Mouse (Mus musculus) hindbrain, embryonic 12.5 days (tissue): Measurements from ENCODE around the gene Cenpa. TPM values are rescaled to one million over a fixed set of nuclear protein-coding genes. Genes with fewer than 3 reads are reported as not detected.

Experiments
- ATAC-seq: fragments of 200-750 bp; cut with Nextera tagmentation; 2 replicates; pipeline ENCODE4 v1.8.0; 2017; ENCODE audit warnings: moderate TSS enrichment; ENCODE audit not compliant: low FRiP score
- H3K27ac ChIP-seq: fragments of 300-500 bp; sonication (generic); 2 replicates; pipeline ENCODE4 v1.5.1; 2016; ENCODE audit warnings: mild to moderate bottlenecking
- H3K27me3 ChIP-seq: fragments of 300-500 bp; sonication (generic); 2 replicates; pipeline ENCODE4 v1.6.1; 2016; ENCODE audit warnings: mild to moderate bottlenecking
- H3K36me3 ChIP-seq: fragments of 300-500 bp; sonication (generic); 2 replicates; pipeline ENCODE4 v1.6.1; 2016; ENCODE audit warnings: mild to moderate bottlenecking
- H3K4me1 ChIP-seq: fragments of 300-500 bp; sonication (generic); 2 replicates; pipeline ENCODE4 v1.6.1; 2016
- H3K4me2 ChIP-seq: fragments of 300-500 bp; sonication (generic); replicated peaks from 2 replicates; pipeline ENCODE4 v1.6.1; 2016; ENCODE audit warnings: mild to moderate bottlenecking
- H3K4me3 ChIP-seq: fragments of 300-500 bp; sonication (generic); 2 replicates; pipeline ENCODE4 v1.5.1; 2016; ENCODE audit warnings: mild to moderate bottlenecking
- H3K9ac ChIP-seq: fragments of 300-500 bp; sonication (generic); 2 replicates; pipeline ENCODE4 v1.6.1; 2016; ENCODE audit warnings: mild to moderate bottlenecking, moderate library complexity
- H3K9me3 ChIP-seq: fragments of 300-500 bp; sonication (generic); replicated peaks from 2 replicates; pipeline ENCODE4 v1.6.1; 2016; ENCODE audit warnings: mild to moderate bottlenecking
- WGBS: fragments of 180-500 bp; shearing (Covaris S2); methylation state at CpG from one replicate; pipeline ENCODE4 v1.1.7; 2016; 5-methylcytosine and 5-hydroxymethylcytosine counted together
- polyA plus RNA-seq: library from polyadenylated mRNA; unstranded; fragments of >200 nt; fragmentation: Nextera tagmentation; extraction: Ambion mirVana; gene quantifications from 2 replicates; pipeline ENCODE4 v1.2.1, GENCODE M21; 2016

The Cenpa gene
- polyA plus RNA-seq, 1 experiment from 2014 or later, result 221 TPM

GRCm38 (mm10) chr5:30649558-30649957, 17.0 kb upstream of the Cenpa start:
- H3K9ac ChIP-seq, result no peak overlapping the region
- no peaks in the 10 kb centered on the region for H3K27me3 ChIP-seq
- H3K4me3 ChIP-seq, result no peak overlapping the region
- H3K27ac ChIP-seq, result no peak overlapping the region
- 75% methylated on average over 4 of the region's 4 CpGs for WGBS
- H3K36me3 ChIP-seq, result peaks cover 15% of the 10 kb centered on the region; the same call in 1 of the 2 replicates
- ATAC-seq, result no peak
- peaks cover 21% of the 10 kb centered on the region for H3K4me1 ChIP-seq
- peak overlapping the region; percentile 97; the same call in 1 of the 2 replicates for H3K4me2 ChIP-seq
- no peaks in the 10 kb centered on the region for H3K9me3 ChIP-seq

- WGBS, result 82% methylated on average over 3 of the region's 3 CpGs
- H3K4me1 ChIP-seq, result peaks cover 21% of the 10 kb centered on the region
These were observed 15.8 kb upstream of the Cenpa start for GRCm38 (mm10) chr5:30650756-30651155.

GRCm38 (mm10) chr5:30651554-30651953, 15.0 kb upstream of the Cenpa start:
- WGBS, result 94% methylated on average over 3 of the region's 3 CpGs
- Histone ChIP-seq H3K27me3 (no peaks in the 10 kb centered on the region), H3K9ac (no peak overlapping the region), H3K27ac (no peak overlapping the region), H3K4me3 (no peak overlapping the region), H3K4me1 (peaks cover 21% of the 10 kb centered on the region), H3K4me2 (no peak overlapping the region), H3K9me3 (no peaks in the 10 kb centered on the region), H3K36me3 (peaks cover 35% of the 10 kb centered on the region)
- ATAC-seq, result no peak

More at GRCm38 (mm10) chr5:30650756-30651155, 15.8 kb upstream of the Cenpa start:
- Histone ChIP-seq H3K4me2 (no peak overlapping the region), H3K4me3 (no peak overlapping the region), H3K9ac (no peak overlapping the region), H3K9me3 (no peaks in the 10 kb centered on the region), H3K27me3 (no peaks in the 10 kb centered on the region), H3K36me3 (peaks cover 27% of the 10 kb centered on the region), H3K27ac (no peak overlapping the region)
- ATAC-seq, result no peak

GRCm38 (mm10) chr5:30653246-30653645, 13.3 kb upstream of the Cenpa start:
- peaks cover 52% of the 10 kb centered on the region for H3K36me3 ChIP-seq
- H3K27ac ChIP-seq, result no peak overlapping the region
- H3K9ac ChIP-seq, result no peak overlapping the region
- H3K27me3 ChIP-seq, result no peaks in the 10 kb centered on the region
- H3K4me3 ChIP-seq, result no peak overlapping the region
- ATAC-seq, result no peak
- peaks cover 14% of the 10 kb centered on the region for H3K4me1 ChIP-seq
- no peaks in the 10 kb centered on the region for H3K9me3 ChIP-seq
- 89% methylated on average over 6 of the region's 6 CpGs for WGBS
- no peak overlapping the region for H3K4me2 ChIP-seq

GRCm38 (mm10) chr5:30655042-30655441, 11.5 kb upstream of the Cenpa start:
- Histone ChIP-seq H3K4me2 (no peak overlapping the region), H3K9ac (no peak overlapping the region)

GRCm38 (mm10) chr5:30655526-30656195, 10.9 kb upstream of the Cenpa start:
- no peak overlapping the region for H3K4me2 ChIP-seq
- no peak overlapping the region for H3K9ac ChIP-seq
- no peak overlapping the region for H3K4me3 ChIP-seq
- H3K36me3 ChIP-seq, result peaks cover 61% of the 10 kb centered on the region
- 96% methylated on average over 6 of the region's 6 CpGs for WGBS
- no peaks in the 10 kb centered on the region for H3K27me3 ChIP-seq
- no peak overlapping the region for H3K27ac ChIP-seq
- no peak for ATAC-seq
- H3K9me3 ChIP-seq, result no peaks in the 10 kb centered on the region
- H3K4me1 ChIP-seq, result no peaks in the 10 kb centered on the region

More at GRCm38 (mm10) chr5:30655042-30655441, 11.5 kb upstream of the Cenpa start:
- 89% methylated on average over 8 of the region's 8 CpGs for WGBS
- Histone ChIP-seq H3K9me3 (no peaks in the 10 kb centered on the region), H3K36me3 (peaks cover 61% of the 10 kb centered on the region), H3K27me3 (no peaks in the 10 kb centered on the region), H3K4me1 (no peaks in the 10 kb centered on the region), H3K4me3 (no peak overlapping the region), H3K27ac (no peak overlapping the region)
- ATAC-seq, result no peak

GRCm38 (mm10) chr5:30659042-30659441, 7.5 kb upstream of the Cenpa start:
- Histone ChIP-seq H3K27ac (no peak overlapping the region), H3K27me3 (no peaks in the 10 kb centered on the region), H3K4me1 (no peaks in the 10 kb centered on the region), H3K36me3 (peaks cover 49% of the 10 kb centered on the region), H3K4me3 (no peak overlapping the region), H3K9me3 (no peaks in the 10 kb centered on the region), H3K9ac (no peak overlapping the region), H3K4me2 (no peak overlapping the region)
- 86% methylated on average over 4 of the region's 4 CpGs for WGBS
- ATAC-seq, result no peak

GRCm38 (mm10) chr5:30660278-30660677, 6.3 kb upstream of the Cenpa start:
- Histone ChIP-seq H3K27me3 (no peaks in the 10 kb centered on the region), H3K27ac (no peak overlapping the region), H3K36me3 (peaks cover 38% of the 10 kb centered on the region), H3K9me3 (no peaks in the 10 kb centered on the region), H3K4me1 (no peaks in the 10 kb centered on the region), H3K4me3 (no peak overlapping the region), H3K9ac (no peak overlapping the region), H3K4me2 (no peak overlapping the region)
- 89% methylated on average over 1 of the region's 1 CpGs for WGBS
- ATAC-seq, result no peak

- Histone ChIP-seq H3K4me3 (no peak overlapping the region), H3K9me3 (no peaks in the 10 kb centered on the region), H3K4me1 (no peaks in the 10 kb centered on the region), H3K27ac (no peak overlapping the region), H3K9ac (no peak overlapping the region), H3K4me2 (no peak overlapping the region), H3K36me3 (peaks cover 33% of the 10 kb centered on the region), H3K27me3 (no peaks in the 10 kb centered on the region)
- WGBS, result 92% methylated on average over 5 of the region's 5 CpGs
- ATAC-seq, result no peak
These were observed 5.8 kb upstream of the Cenpa start for GRCm38 (mm10) chr5:30660813-30661212.

GRCm38 (mm10) chr5:30665360-30665759, 1.2 kb upstream of the Cenpa start:
- no peak for ATAC-seq

GRCm38 (mm10) chr5:30665968-30666367, 609 bp upstream of the Cenpa start:
- Histone ChIP-seq H3K4me3 (peak overlapping the region; percentile 75), H3K9ac (peak overlapping the region; percentile 49; the same call in 1 of the 2 replicates), H3K4me1 (peaks cover 16% of the 10 kb centered on the region), H3K9me3 (no peaks in the 10 kb centered on the region), H3K27me3 (no peaks in the 10 kb centered on the region), H3K27ac (0 out of 2 replicates have a peak overlapping the region, but pooled peaks have one; percentile 5), H3K36me3 (peaks cover 13% of the 10 kb centered on the region), H3K4me2 (peak overlapping the region; percentile 85)
- ATAC-seq, result no peak
- 73% methylated on average over 6 of the region's 6 CpGs for WGBS

More at GRCm38 (mm10) chr5:30665360-30665759, 1.2 kb upstream of the Cenpa start:
- no peak overlapping the region for H3K9ac ChIP-seq
- no peak overlapping the region for H3K27ac ChIP-seq
- no peaks in the 10 kb centered on the region for H3K9me3 ChIP-seq
- H3K36me3 ChIP-seq, result peaks cover 10% of the 10 kb centered on the region
- 93% methylated on average over 9 of the region's 9 CpGs for WGBS
- peaks cover 16% of the 10 kb centered on the region for H3K4me1 ChIP-seq
- H3K4me2 ChIP-seq, result no peak overlapping the region
- no peaks in the 10 kb centered on the region for H3K27me3 ChIP-seq
- no peak overlapping the region for H3K4me3 ChIP-seq

GRCm38 (mm10) chr5:30667215-30667614, 638 bp downstream of the Cenpa start:
- peaks cover 16% of the 10 kb centered on the region for H3K4me1 ChIP-seq
- peak overlapping the region; percentile 55 for H3K27ac ChIP-seq
- peak overlapping the region; percentile 77 for H3K9ac ChIP-seq
- H3K4me2 ChIP-seq, result peak overlapping the region; percentile 85
- peaks cover 17% of the 10 kb centered on the region for H3K36me3 ChIP-seq
- ATAC-seq, result no peak
- WGBS, result 0% methylated on average over 13 of the region's 13 CpGs
- peak overlapping the region; percentile 75 for H3K4me3 ChIP-seq
- H3K27me3 ChIP-seq, result no peaks in the 10 kb centered on the region
- H3K9me3 ChIP-seq, result no peaks in the 10 kb centered on the region

GRCm38 (mm10) chr5:30667686-30668085, 1.1 kb downstream of the Cenpa start:
- H3K9ac ChIP-seq, result peak overlapping the region; percentile 77
- no peak overlapping the region for H3K27ac ChIP-seq
- H3K4me3 ChIP-seq, result peak overlapping the region; percentile 75
- ATAC-seq, result no peak
- H3K27me3 ChIP-seq, result no peaks in the 10 kb centered on the region
- no peaks in the 10 kb centered on the region for H3K9me3 ChIP-seq
- 6% methylated on average over 3 of the region's 3 CpGs for WGBS
- H3K36me3 ChIP-seq, result peaks cover 21% of the 10 kb centered on the region
- peak overlapping the region; percentile 85 for H3K4me2 ChIP-seq
- peaks cover 16% of the 10 kb centered on the region for H3K4me1 ChIP-seq
